Mouse (Mus musculus) forebrain, embryonic 11.5 days (tissue): ENCODE results near the gene Cers3. TPM values are rescaled to one million over a fixed set of nuclear protein-coding genes. Genes with fewer than 3 reads are reported as not detected.

Experiments used
- ATAC-seq: fragments of 200-750 bp; cut with Nextera tagmentation; replicated peaks from 2 replicates; pipeline ENCODE4 v1.8.0; 2017; ENCODE audit warnings: moderate TSS enrichment; ENCODE audit not compliant: low FRiP score
- DNase-seq: peaks from one replicate; pipeline ENCODE4 v3.0.0-alpha.2; 2017; ENCODE audit warnings: low spot score
- H3K27ac ChIP-seq: fragments of 300-500 bp; sonication (generic); 2 replicates; pipeline ENCODE4 v1.5.1; 2014; ENCODE audit warnings: low read depth, low read length
- H3K27me3 ChIP-seq: fragments of 300-500 bp; sonication (generic); 2 replicates; pipeline ENCODE4 v1.6.1; 2014; ENCODE audit warnings: mild to moderate bottlenecking, low read length, mixed read lengths; ENCODE audit not compliant: control insufficient read depth, insufficient read depth
- H3K36me3 ChIP-seq: fragments of 300-500 bp; sonication (generic); 2 replicates; pipeline ENCODE4 v1.6.1; 2014; ENCODE audit warnings: mild to moderate bottlenecking, low read length, moderate library complexity, mixed read lengths; ENCODE audit not compliant: control insufficient read depth, insufficient read depth
- H3K4me1 ChIP-seq: fragments of 300-500 bp; sonication (generic); replicated peaks from 2 replicates; pipeline ENCODE4 v1.6.1; 2014; ENCODE audit warnings: low read length, mixed read lengths; ENCODE audit not compliant: control insufficient read depth, insufficient read depth
- H3K4me2 ChIP-seq: fragments of 300-500 bp; sonication (generic); 2 replicates; pipeline ENCODE4 v1.6.1; 2014; ENCODE audit warnings: low read depth, mild to moderate bottlenecking, low read length, moderate library complexity, mixed read lengths; ENCODE audit not compliant: severe bottlenecking
- H3K4me3 ChIP-seq: fragments of 300-500 bp; sonication (generic); 2 replicates; pipeline ENCODE4 v1.5.1; 2014; ENCODE audit warnings: low read depth, low read length
- H3K9ac ChIP-seq: fragments of 300-500 bp; sonication (generic); 2 replicates; pipeline ENCODE4 v1.6.1; 2014; ENCODE audit warnings: low read length
- H3K9me3 ChIP-seq: fragments of 300-500 bp; sonication (generic); 2 replicates; pipeline ENCODE4 v1.6.1; 2016; ENCODE audit warnings: low read length, mixed read lengths; ENCODE audit not compliant: control insufficient read depth
- WGBS: fragments of 180-500 bp; shearing (Covaris S2); extraction: QIAGEN DNeasy Blood & Tissue Kit; methylation state at CpG from one replicate; pipeline ENCODE4 v1.1.7; 2014; 5-methylcytosine and 5-hydroxymethylcytosine counted together
- polyA plus RNA-seq: library from polyadenylated mRNA; unstranded; fragments of >200 nt; fragmentation: Nextera tagmentation; extraction: Ambion mirVana; gene quantifications from 2 replicates; pipeline ENCODE4 v1.2.1, GENCODE M21; 2014

The Cers3 gene
- polyA plus RNA-seq, 1 experiment from 2014 or later, result 1.3 TPM

GRCm38 (mm10) chr7:66753816-66754215 is 10.5 kb downstream of the Cers3 start:
- no peak overlapping the region for H3K27ac ChIP-seq
- no peaks in the 10 kb centered on the region for H3K27me3 ChIP-seq
- no peak overlapping the region for H3K9ac ChIP-seq
- no peak overlapping the region for H3K4me2 ChIP-seq
- H3K36me3 ChIP-seq, result no peaks in the 10 kb centered on the region
- H3K4me3 ChIP-seq, result no peak overlapping the region
- H3K9me3 ChIP-seq, result no peaks in the 10 kb centered on the region
- 88% methylated on average over 8 of the region's 8 CpGs for WGBS
- DNase-seq (no peak), ATAC-seq (no peak)
- H3K4me1 ChIP-seq, result no peaks in the 10 kb centered on the region

GRCm38 (mm10) chr7:66755611-66756010 is 12.3 kb downstream of the Cers3 start:
- Histone ChIP-seq H3K36me3 (no peaks in the 10 kb centered on the region), H3K9ac (no peak overlapping the region), H3K27ac (no peak overlapping the region), H3K27me3 (no peaks in the 10 kb centered on the region), H3K9me3 (no peaks in the 10 kb centered on the region), H3K4me3 (no peak overlapping the region), H3K4me1 (no peaks in the 10 kb centered on the region), H3K4me2 (no peak overlapping the region)
- 85% methylated on average over 7 of the region's 7 CpGs for WGBS
- ATAC-seq (no peak), DNase-seq (no peak)

DNA sequence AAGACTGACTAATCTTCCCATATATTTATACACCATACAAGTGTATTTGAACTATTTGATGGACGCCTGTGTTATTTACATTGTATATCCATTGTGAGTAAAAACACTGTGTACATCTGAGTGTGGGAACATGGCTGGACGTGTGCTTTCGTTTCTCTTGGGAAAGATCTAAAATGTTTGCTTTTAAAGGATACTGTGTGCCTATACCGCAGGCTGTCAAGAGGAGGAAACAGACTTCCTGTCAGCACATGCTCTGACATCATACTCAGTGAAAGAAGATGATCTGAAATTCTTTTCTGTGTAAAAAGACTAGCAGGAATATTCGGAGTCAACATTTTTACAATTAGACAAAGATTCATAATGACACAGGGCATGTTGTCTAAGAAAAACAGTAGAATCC is 26.6 kb downstream of the Cers3 start:
- DNase-seq (no peak), ATAC-seq (no peak)
- no peaks in the 10 kb centered on the region for H3K4me1 ChIP-seq
- H3K9me3 ChIP-seq, result no peaks in the 10 kb centered on the region
- no peak overlapping the region for H3K27ac ChIP-seq
- no peak overlapping the region for H3K4me2 ChIP-seq
- no peak overlapping the region for H3K9ac ChIP-seq
- no peak overlapping the region for H3K4me3 ChIP-seq
- H3K27me3 ChIP-seq, result no peaks in the 10 kb centered on the region
- WGBS, result 85% methylated on average over 5 of the region's 5 CpGs
- no peaks in the 10 kb centered on the region for H3K36me3 ChIP-seq

GRCm38 (mm10) chr7:66770706-66771105 is 27.4 kb downstream of the Cers3 start:
- Histone ChIP-seq H3K9me3 (no peaks in the 10 kb centered on the region), H3K9ac (no peak overlapping the region), H3K4me3 (no peak overlapping the region), H3K4me1 (no peaks in the 10 kb centered on the region), H3K27me3 (no peaks in the 10 kb centered on the region), H3K27ac (no peak overlapping the region), H3K36me3 (no peaks in the 10 kb centered on the region), H3K4me2 (no peak overlapping the region)
- 70% methylated on average over 3 of the region's 3 CpGs for WGBS
- ATAC-seq (no peak), DNase-seq (no peak)

DNA sequence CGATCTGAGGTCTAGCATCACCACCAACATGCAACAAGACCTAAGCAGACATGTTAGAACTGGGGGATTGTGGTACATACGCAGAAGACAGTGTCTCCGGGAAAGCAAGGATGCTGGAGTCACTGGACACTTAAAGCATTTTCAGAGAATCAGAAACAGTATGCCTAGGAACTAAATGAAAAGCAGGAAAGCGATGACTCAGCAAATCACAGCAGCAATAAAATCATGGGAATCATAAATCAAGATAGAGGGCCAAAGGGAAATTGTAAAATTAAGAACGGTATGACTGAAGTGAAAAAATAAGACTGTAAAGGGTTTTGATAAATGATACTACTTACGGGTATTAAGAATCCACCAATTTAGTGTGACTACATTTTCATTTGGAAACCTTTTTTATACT is 27.9 kb downstream of the Cers3 start:
- DNase-seq (no peak), ATAC-seq (no peak)
- no peak overlapping the region for H3K9ac ChIP-seq
- no peak overlapping the region for H3K27ac ChIP-seq
- H3K4me1 ChIP-seq, result no peaks in the 10 kb centered on the region
- no peaks in the 10 kb centered on the region for H3K27me3 ChIP-seq
- no peaks in the 10 kb centered on the region for H3K9me3 ChIP-seq
- H3K4me2 ChIP-seq, result no peak overlapping the region
- WGBS, result 90% methylated on average over 6 of the region's 6 CpGs
- no peak overlapping the region for H3K4me3 ChIP-seq
- no peaks in the 10 kb centered on the region for H3K36me3 ChIP-seq

DNA sequence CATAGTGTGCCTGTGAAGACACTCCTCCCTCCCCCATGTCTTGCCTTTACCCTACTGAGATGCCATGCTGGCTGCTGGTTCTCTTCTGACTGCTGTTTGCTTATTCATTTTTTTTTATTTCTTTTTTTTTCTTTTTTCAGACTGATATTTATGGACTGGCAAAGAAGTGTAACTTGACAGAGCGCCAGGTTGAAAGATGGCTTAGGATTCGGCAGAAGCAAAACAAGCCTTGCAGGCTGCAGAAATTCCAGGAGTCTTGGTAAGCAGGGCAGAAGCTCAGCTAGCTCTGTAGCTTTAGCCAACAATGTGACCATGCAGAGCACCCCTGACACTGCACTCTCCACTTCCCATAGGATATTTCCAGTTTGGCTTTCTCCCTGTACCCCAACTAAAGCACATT is 36.1 kb downstream of the Cers3 start:
- 94% methylated on average over 2 of the region's 2 CpGs for WGBS
- Histone ChIP-seq H3K4me3 (no peak overlapping the region), H3K36me3 (no peaks in the 10 kb centered on the region), H3K4me2 (no peak overlapping the region), H3K9me3 (no peaks in the 10 kb centered on the region), H3K27ac (no peak overlapping the region), H3K27me3 (no peaks in the 10 kb centered on the region), H3K4me1 (no peaks in the 10 kb centered on the region), H3K9ac (no peak overlapping the region)
- no peak for ATAC-seq
- DNase-seq, result no peak

GRCm38 (mm10) chr7:66779944-66780942 is 36.9 kb downstream of the Cers3 start:
- Histone ChIP-seq H3K9me3 (no peaks in the 10 kb centered on the region), H3K27ac (no peak overlapping the region), H3K4me2 (no peak overlapping the region), H3K4me1 (no peaks in the 10 kb centered on the region), H3K36me3 (no peaks in the 10 kb centered on the region), H3K27me3 (no peaks in the 10 kb centered on the region), H3K9ac (no peak overlapping the region), H3K4me3 (no peak overlapping the region)
- ATAC-seq (no peak), DNase-seq (no peak)
- 78% methylated on average over 10 of the region's 10 CpGs for WGBS

GRCm38 (mm10) chr7:66786476-66786875 is 43.2 kb downstream of the Cers3 start:
- Histone ChIP-seq H3K4me1 (no peaks in the 10 kb centered on the region), H3K4me3 (no peak overlapping the region), H3K27ac (no peak overlapping the region), H3K27me3 (no peaks in the 10 kb centered on the region), H3K9me3 (no peaks in the 10 kb centered on the region), H3K36me3 (no peaks in the 10 kb centered on the region), H3K9ac (no peak overlapping the region), H3K4me2 (no peak overlapping the region)
- ATAC-seq (no peak), DNase-seq (no peak)
- WGBS, result 87% methylated on average over 3 of the region's 3 CpGs

- Histone ChIP-seq H3K4me2 (no peak overlapping the region), H3K9me3 (no peaks in the 10 kb centered on the region), H3K4me3 (no peak overlapping the region), H3K4me1 (no peaks in the 10 kb centered on the region), H3K27ac (no peak overlapping the region), H3K27me3 (no peaks in the 10 kb centered on the region), H3K36me3 (no peaks in the 10 kb centered on the region), H3K9ac (no peak overlapping the region)
- 64% methylated on average over 2 of the region's 2 CpGs for WGBS
- ATAC-seq (no peak), DNase-seq (no peak)
Measured at GRCm38 (mm10) chr7:66787816-66788215, 44.5 kb downstream of the Cers3 start.
